Mouse (Mus musculus): Measurements from ENCODE around the gene Ube2m.
A peak's percentile ranks its signal among the peaks of the same experiment; 100 is the strongest.
"Not testable (repeated sequence)": the region's sequence is repeated elsewhere in the genome, so short reads cannot be mapped to it uniquely, and the experiment has no call there.

Gene Ube2m

DNA sequence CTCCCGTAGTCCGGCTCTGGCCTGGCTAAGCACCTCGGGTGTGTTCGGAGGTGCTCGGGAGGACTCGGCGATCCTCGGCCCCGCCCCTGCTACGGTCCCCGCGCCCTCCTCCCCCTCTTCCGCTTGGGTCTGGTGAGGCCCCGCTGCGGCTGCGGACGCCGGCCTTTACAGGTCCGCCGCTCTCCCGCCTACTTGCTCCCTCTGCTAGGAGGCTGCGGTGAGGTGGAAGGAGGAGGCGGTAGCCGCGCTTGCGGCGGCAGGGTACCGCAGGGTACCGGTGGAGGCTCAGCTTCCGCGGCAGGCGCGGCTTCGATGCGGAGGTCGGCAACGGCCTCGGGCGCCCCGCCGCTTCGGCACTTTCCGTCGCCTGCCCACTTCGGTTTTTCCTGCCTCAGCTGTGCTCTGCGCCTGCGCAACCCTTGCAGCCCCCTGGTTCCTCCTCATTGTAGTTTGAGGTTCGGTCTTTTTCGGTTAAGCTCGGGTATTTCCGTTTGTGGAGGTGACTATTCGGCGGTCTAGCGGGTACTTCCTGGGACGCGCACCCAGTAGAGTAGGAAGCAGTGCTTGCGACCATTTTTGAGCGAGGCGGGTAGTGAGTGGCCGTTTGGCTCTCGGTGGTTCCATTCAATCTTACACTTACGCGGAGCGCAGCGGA is at the start of gene Ube2m:
Gene Ube2m (minus strand): TSS at position 375 of the 655 bp plus-strand sequence.
- DNase-seq (ENCODE audit: inconsistent ontology term), result peak; percentile 98

GRCm38 (mm10) chr7:13072293-13072692 is 34.2 kb upstream of the Ube2m start:
- no peak for DNase-seq (ENCODE audit: inconsistent ontology term)

GRCm38 (mm10) chr7:13063399-13063798 is 25.3 kb upstream of the Ube2m start:
- not testable (repeated sequence) for DNase-seq (ENCODE audit: inconsistent ontology term)

DNA sequence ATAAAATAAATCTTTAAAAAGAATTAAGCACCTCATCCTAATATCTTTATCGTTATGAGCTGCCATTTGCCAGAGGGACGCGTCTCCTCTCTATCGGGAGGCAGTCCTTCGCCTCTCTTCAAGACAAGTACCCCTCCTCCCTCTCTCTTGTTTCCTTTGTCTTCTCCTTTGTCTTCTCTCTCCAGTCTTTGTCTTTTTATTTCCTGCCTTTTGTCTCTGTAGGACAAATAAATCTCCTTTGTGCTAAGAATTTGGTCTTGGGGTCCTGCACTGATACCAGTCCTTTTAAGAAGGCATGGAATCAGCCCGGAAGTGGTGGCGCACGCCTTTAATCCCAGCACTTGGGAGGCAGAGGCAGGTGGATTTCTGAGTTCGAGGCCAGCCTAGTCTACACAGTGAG is 21.5 kb upstream of the Ube2m start:
- no peak for DNase-seq (ENCODE audit: inconsistent ontology term)

DNA sequence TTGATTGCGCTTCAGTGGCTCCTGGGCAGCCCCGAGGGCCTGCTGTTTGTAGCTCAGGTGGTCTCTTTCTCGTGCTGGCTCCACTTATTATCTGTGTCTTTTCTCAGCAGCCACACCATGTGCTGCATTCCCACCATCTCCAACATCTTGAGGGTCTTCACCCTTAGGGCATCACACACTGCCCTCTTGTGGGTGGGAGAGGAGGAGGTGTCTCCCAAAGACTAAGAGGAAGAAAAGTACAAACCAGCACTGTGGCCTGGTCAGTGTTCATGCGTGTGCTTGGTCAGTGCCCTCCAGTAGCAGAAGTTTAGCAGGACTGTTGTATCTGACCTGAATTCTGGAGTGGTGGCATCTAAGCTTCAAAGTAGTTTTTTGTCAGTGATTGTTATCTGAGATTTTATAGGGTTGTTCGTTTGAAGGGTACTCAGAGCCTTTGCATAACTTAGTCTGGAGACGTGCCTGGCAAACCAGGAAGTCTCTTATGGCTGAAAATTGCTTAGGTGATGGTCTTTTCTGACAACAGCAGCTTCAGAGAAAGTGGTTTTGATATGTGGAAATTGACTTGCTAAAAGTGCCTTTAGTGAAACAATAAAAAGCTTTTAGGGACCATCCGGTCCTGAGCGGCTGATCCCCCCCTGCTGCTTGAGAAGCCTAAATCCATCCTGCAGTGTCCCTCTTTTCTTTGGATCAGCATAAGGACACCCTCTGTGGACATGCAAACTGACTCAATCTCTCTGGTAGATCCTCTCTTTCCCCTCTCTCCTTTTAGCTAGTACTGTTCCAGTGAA is 19.0 kb upstream of the Ube2m start:
- DNase-seq (ENCODE audit: inconsistent ontology term), result no peak

DNA sequence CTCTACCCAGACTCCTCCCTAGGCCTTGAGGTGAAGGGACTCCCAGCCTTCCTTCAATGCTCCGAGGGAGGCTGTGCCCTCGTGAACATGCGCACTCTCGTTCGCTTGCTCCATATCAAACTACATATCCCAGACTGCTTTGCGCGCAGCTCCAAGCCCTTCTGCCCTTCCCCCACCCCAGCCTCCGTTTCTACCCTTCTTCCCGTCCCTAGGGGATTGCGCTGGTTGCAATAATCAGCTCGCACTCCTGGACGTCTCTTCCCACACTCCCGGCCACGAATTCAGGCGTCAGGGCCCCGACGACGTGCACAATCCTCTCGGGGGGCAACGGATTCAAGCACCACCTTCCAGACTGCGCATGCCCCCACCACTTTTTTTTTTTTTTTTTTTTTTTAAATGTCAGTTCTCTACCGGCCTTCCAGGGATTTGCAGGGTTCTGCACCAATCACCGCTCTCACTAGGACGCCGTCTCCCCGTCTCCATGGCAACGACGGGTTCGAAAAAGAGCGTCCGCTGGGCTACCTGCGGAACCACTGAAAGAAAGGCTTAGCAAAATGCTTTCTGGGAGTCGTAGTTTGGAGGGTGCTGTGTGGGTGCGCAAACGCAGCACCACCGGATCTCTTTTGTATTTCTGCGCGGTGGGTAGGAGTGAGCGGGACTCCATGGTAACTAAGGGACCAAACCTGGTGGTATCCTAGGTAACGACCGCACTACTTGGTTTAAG is 16.4 kb upstream of the Ube2m start, which contains the start of gene Mzf1:
Gene Mzf1 (minus strand): TSS at position 478 of the 724 bp plus-strand sequence.
- DNase-seq (ENCODE audit: inconsistent ontology term), result peak; percentile 95

GRCm38 (mm10) chr7:13053961-13054286 is 15.8 kb upstream of the Ube2m start:
- no peak for DNase-seq (ENCODE audit: inconsistent ontology term)

- no peak for DNase-seq (ENCODE audit: inconsistent ontology term)
These were observed 15.4 kb upstream of the Ube2m start for GRCm38 (mm10) chr7:13053501-13053900.

GRCm38 (mm10) chr7:13053001-13053400 is 14.9 kb upstream of the Ube2m start:
- DNase-seq (ENCODE audit: inconsistent ontology term), result no peak

- DNase-seq (ENCODE audit: inconsistent ontology term), result peak; percentile 65
These were observed 8.0 kb upstream of the Ube2m start for GRCm38 (mm10) chr7:13046084-13046483.

- no peak for DNase-seq (ENCODE audit: inconsistent ontology term)
These were observed 6.2 kb upstream of the Ube2m start for GRCm38 (mm10) chr7:13044254-13044625.

DNA sequence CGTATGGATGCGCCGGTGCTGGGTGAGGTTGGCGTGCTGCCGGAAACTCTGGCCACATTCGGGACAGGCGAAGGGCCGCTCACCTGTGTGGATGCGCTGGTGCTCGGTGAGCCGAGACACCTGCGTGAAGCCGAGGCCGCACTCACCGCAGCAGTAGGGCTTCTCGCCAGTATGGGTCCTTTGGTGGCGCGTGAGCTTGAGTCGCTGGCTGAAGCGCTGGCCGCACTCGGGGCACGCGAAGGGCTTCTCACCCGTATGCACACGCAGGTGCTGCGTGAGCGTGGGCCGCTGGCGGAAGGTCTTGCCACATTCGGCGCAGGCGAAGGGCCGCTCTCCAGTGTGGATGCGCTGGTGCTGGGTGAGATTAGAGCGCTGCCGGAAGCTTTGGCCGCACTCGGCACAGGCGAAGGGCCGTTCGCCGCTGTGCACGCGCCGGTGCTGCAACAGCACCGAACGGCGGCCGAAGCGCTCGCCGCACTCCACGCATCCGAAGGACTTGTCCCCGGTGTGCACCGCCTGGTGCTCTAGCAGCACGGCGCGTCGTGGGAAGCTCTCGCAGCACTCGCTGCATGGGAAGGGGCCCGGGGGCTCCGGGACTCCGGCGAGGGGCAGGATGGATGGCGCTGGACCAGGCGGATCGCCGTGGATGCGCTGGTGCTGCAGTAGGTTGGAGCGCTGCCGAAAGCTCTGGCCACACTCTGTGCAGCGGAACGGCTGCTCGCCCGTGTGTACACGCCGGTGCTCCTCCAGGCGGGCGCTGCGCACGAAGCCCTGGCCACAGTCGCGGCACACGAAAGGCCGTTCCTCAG is 5.6 kb upstream of the Ube2m start:
- DNase-seq (ENCODE audit: inconsistent ontology term), result peak; percentile 31

DNA sequence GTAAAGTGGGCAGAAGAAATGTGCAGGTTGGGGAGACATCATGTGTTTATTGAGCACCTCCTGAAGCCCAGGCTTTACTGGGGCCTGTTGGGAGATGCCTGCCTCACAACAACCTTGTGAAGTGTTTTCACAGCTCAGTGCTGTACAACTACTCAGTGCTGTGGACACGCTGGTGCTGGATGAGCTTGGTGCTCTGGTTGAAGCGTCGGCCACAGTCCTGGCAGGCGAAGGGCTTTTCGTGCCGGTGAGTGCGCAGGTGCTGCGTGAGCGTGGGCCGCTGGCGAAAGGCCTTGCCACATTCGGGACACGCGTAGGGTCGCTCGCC is 5.0 kb upstream of the Ube2m start:
- DNase-seq (ENCODE audit: inconsistent ontology term), result no peak

GRCm38 (mm10) chr7:13042511-13042910 is 4.4 kb upstream of the Ube2m start:
- no peak for DNase-seq (ENCODE audit: inconsistent ontology term)

DNA sequence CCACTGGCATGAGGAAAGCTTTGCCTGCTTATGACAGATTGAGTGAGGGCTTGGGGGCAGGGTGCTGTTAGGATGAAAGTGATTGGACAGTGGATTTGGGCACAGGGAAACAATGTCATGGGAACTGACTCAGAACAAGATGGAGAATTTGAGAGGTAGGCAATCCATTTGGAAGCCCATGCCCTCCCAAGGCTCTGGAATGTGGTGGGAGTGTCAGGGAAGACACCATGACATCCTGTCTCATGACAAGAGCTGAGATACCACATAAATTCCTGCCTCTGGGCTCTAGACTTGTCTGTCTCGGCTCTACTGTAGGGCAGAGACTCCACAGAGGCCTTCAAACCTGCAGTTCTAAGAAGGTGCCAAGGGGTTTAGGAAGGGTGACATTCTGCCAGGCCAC is 3.2 kb upstream of the Ube2m start:
- peak; percentile 24 for DNase-seq (ENCODE audit: inconsistent ontology term)

DNA sequence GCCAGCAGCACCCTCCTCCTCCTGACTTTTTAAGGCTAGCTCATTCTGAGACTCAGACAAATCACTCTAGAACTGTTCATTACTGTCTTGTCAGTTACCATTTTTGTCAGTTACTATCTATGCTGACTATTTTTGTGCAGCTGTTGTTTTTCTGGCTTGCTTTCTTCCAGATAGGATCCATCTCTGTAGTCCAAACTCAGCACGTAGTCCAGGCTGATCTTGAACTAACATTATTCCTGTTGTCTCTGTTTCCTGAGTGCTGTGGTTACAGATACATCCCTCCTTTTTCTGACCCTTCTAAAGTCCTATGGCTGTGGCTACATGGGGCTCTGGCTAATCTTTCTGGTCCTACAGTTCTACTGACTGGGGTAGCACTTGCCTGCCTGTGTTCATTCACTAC is 1.1 kb upstream of the Ube2m start:
- no peak for DNase-seq (ENCODE audit: inconsistent ontology term)

- DNase-seq (ENCODE audit: inconsistent ontology term), result no peak
These were observed 620 bp upstream of the Ube2m start for GRCm38 (mm10) chr7:13038621-13039169.

DNA sequence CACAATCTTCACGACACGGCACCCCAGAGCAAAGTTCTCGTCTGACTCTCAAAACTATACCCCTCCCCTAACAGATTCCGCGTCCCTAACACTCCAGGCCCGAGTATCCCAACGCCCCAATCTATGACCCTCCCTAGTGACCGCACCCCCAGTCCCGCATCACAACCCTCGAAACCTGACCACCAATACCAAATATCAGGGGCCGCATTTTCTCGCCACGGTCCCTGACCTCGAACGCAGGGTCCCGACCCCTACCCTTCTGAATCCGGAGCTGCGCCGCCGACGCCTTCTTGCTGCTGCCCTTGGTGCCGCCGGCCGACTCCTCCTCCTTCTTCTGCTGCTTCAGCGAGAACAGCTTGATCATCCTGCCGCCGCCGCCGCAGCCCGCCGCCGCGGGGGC is 709 bp downstream of the Ube2m start:
- DNase-seq (ENCODE audit: inconsistent ontology term), result peak; percentile 72

GRCm38 (mm10) chr7:13036806-13037205 is 1.3 kb downstream of the Ube2m start:
- DNase-seq (ENCODE audit: inconsistent ontology term), result no peak

DNA sequence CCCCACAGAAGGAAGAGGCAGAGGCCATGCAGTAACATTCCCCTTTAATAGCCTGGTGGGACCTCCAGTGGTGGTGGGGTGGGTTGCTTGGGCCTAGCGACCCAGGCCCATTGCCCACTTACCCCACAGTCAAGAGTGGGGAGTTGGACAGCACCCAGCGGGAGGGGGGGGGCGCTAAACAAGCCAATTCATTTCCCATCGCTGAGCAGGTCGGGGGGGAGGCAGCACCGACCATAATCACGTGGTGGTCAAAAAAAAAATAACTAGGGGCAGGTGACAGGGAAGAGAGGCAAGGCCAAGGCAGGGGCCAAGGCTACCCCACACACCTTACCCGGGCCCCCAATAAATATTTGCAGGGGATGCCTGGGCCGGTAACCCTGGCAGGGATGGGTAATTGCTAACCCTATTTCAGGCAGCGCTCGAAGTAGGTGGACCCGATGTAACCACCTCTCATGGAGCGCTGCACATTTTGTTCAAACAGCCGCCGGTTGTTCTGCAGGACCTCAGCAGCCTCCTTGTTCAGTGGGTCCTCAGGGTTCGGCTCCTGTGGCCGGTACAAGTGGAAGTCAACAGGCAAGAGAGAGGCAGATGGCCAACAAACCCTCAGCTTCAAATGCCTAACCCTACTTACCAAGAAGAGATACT is 2.7 kb downstream of the Ube2m start:
- no peak for DNase-seq (ENCODE audit: inconsistent ontology term)
